Mouse (Mus musculus) T-helper 1 cell (primary cell): ENCODE measurements around the gene Exoc4.

Experiments used
- in situ Hi-C: fragments of 300-600 bp; cut with MboI, MseI; formaldehyde crosslinking; loops from one replicate; pipeline ENCODE4 v1.15.1; 2025; ENCODE audit warnings: high pct_unique_total_duplicates

Gene Exoc4

GRCm38 (mm10) chr6:33308646-33309045 lies 59.8 kb downstream of the Exoc4 start:
- in situ Hi-C loops = no loop called here

- in situ Hi-C loops = no loop called here
Measured at GRCm38 (mm10) chr6:33310486-33310885, 61.6 kb downstream of the Exoc4 start.

GRCm38 (mm10) chr6:33322849-33323248 lies 74.0 kb downstream of the Exoc4 start:
- in situ Hi-C loops = no loop called here

- in situ Hi-C loops = no loop called here
Measured at GRCm38 (mm10) chr6:33323386-33323785, 74.5 kb downstream of the Exoc4 start.

GRCm38 (mm10) chr6:33328326-33328725 lies 79.4 kb downstream of the Exoc4 start:
- in situ Hi-C loops = no loop called here

GRCm38 (mm10) chr6:33347088-33347775 lies 98.3 kb downstream of the Exoc4 start:
- in situ Hi-C loops = no loop called here

GRCm38 (mm10) chr6:33361613-33362012 lies 112.7 kb downstream of the Exoc4 start:
- in situ Hi-C loops = no loop called here

GRCm38 (mm10) chr6:33380517-33380916 lies 131.6 kb downstream of the Exoc4 start:
- in situ Hi-C loops = no loop called here

- in situ Hi-C loops = no loop called here
Measured at GRCm38 (mm10) chr6:33382176-33382575, 133.3 kb downstream of the Exoc4 start.

- in situ Hi-C loops = no loop called here
Measured at GRCm38 (mm10) chr6:33392020-33392419, 143.1 kb downstream of the Exoc4 start.

GRCm38 (mm10) chr6:33399491-33399890 lies 150.6 kb downstream of the Exoc4 start:
- in situ Hi-C loops = no loop called here

GRCm38 (mm10) chr6:33401161-33401560 lies 152.3 kb downstream of the Exoc4 start:
- in situ Hi-C loops = no loop called here

GRCm38 (mm10) chr6:33405562-33406275 lies 156.8 kb downstream of the Exoc4 start:
- in situ Hi-C loops = no loop called here

- in situ Hi-C loops = no loop called here
Measured at GRCm38 (mm10) chr6:33409586-33409985, 160.7 kb downstream of the Exoc4 start.

- in situ Hi-C loops = loop anchor here (25.0 kb wide), 1 partner anchor 1612 kb away; no protein-coding TSS in a partner anchor
Measured at GRCm38 (mm10) chr6:33425007-33425406, 176.1 kb downstream of the Exoc4 start.

GRCm38 (mm10) chr6:33431207-33431787 lies 182.4 kb downstream of the Exoc4 start:
- in situ Hi-C loops = loop anchor here (25.0 kb wide), 1 partner anchor 1606 kb away; no protein-coding TSS in a partner anchor

GRCm38 (mm10) chr6:33440508-33440907 lies 191.6 kb downstream of the Exoc4 start:
- in situ Hi-C loops = loop anchor here (25.0 kb wide), 1 partner anchor 1597 kb away; no protein-coding TSS in a partner anchor

- in situ Hi-C loops = no loop called here
Measured at GRCm38 (mm10) chr6:33453810-33454209, 204.9 kb downstream of the Exoc4 start.

GRCm38 (mm10) chr6:33454354-33454753 lies 205.5 kb downstream of the Exoc4 start:
- in situ Hi-C loops = no loop called here

GRCm38 (mm10) chr6:33455238-33455637 lies 206.4 kb downstream of the Exoc4 start:
- in situ Hi-C loops = no loop called here

- in situ Hi-C loops = no loop called here
Measured at GRCm38 (mm10) chr6:33464862-33465261, 216.0 kb downstream of the Exoc4 start.

GRCm38 (mm10) chr6:33465392-33465791 lies 216.5 kb downstream of the Exoc4 start:
- in situ Hi-C loops = no loop called here
